Mouse (Mus musculus) thymus, adult 18-20 months (tissue): ENCODE data around the gene Farp1.

ENCODE experiments used
- DNase-seq, 2 experiments: peaks; one replicate each; pipeline ENCODE4 v3.0.0; 2022; ENCODE audit warnings: mixed read lengths in 2 of 2

Farp1 gene

GRCm38 (mm10) chr14:121322150-121322549 lies 287.1 kb downstream of the Farp1 start:
- no peak for DNase-seq

- DNase-seq = no peak
Measured at GRCm38 (mm10) chr14:121322641-121323040, 287.6 kb downstream of the Farp1 start.

DNA sequence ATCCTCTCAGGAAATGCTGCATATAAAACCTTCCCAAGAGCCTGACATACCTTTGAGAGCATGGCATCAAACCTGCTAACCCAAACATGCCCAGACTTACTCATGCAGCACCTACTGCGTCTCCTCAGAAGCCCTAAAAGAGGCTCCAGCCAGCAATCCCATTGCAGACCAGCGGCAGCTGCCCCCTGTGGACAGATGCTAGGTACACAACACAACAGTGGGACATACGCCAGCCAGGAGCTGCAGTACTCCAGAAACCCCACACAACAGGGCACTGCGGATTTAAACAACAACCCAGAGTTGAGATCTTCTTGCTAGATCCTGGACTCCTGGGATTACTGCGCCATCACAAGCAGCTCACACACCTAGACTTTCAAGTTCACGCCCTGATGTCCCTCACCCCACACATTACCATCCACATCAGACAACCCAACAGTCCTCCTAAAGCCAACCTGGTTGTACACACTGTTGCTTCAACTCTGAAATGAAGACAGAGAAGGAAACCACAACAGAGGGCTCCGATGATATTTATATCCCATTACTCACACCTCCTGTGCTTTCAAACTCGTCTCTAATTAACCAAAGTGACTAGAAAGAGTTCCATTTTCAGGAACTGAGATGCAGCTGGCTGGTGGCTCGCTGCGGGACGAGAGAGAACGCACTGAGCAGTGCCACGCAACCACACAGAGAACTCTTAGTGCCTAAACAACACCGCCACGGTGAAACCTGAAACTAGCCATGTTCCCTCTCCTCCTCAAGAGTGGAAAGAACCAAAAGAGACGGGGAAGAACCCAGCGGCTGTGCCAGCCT lies 289.7 kb downstream of the Farp1 start:
- no peak for DNase-seq

DNA sequence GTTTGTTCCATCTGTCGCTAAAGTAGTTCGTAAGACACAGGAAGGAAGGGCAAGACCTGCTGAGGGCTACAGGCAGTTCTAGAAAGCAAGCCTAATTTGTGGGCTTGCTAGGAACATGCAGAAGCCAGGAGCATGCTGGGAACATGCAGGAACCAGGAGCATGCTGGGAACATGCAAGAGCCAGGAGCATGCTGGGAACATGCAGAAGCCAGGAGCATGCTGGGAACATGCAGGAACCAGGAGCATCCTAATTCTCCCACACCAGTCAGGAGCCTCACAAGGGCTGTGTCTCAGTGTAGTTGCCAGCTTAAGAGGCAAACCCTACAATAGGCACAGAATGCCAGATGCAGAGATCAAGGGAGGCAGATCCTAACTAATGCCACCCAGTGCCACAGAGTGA lies 291.4 kb downstream of the Farp1 start:
- no peak for DNase-seq

GRCm38 (mm10) chr14:121328878-121329277 lies 293.9 kb downstream of the Farp1 start:
- no peak for DNase-seq

DNA sequence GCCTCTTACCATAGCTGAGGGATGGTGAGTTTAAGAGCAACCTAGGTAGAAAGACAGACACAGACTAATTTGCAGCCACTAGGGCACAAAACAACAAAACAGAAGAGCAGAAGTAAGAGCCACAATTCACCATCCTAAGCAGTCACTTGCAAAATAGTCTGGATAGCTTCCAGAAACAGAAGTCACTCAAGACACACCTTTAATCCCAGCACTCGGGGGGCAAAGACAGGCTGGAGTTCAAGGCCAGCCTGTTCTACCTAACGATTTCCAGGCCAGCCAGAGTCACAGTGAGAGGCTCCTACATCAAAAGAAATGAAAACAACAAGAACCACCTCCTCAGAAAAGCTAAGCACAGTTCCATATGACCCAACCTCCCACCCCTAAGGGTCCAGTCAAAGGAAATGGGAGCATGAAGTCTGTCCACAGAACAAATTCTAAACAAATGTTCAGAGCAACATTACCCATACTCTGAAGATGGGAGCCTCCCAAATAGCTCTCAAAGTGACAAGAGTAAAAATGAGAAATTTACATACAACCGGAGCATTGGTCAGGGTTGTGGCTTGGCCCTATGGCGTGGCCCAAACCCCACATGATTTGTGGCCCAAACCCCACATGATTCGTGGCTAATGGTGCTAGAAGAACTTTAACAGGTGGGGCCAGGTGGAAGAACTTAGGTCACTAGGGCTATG lies 294.5 kb downstream of the Farp1 start:
- no peak for DNase-seq

- DNase-seq = no peak
Measured at GRCm38 (mm10) chr14:121330090-121330408, 295.0 kb downstream of the Farp1 start.
